In genomic region chr2:35322404-35323164, GRCm38 (mm10) we compare ENCODE assay signal across 8 mouse cellular contexts. TPM values are rescaled to one million over a fixed set of nuclear protein-coding genes. Genes with fewer than 3 reads are reported as not detected.
A peak's percentile ranks its signal among the peaks of the same experiment; 100 is the strongest.
DNase-seq lines count a peak whose midpoint lies in the region; ATAC-seq and TF ChIP-seq lines count a peak whose summit lies in the region.
"Had no signal": no experiment of that assay in that cellular context is flagged by ENCODE, and none has a peak within 500 bp of the region (broad histone marks: within the 10 kb centered on the region; RNA-seq: fewer than 3 reads in every experiment).

No protein-coding gene starts in this region.

- no peak for ATAC-seq in liver, embryonic 12.5 days

- peak overlapping the region; percentile 50 for H3K27ac ChIP-seq in liver, embryonic 12.5 days
- peak overlapping the region; percentile 35 for H3K27ac ChIP-seq in small intestine, adult 2 months (ENCODE audit: insufficient read depth, low read depth, low read length)

- peak; percentile 13 to 42 for DNase-seq in layer of hippocampus, postnatal 14 days (ENCODE audit: low spot score in 2 of 2)
- no peak for DNase-seq in layer of hippocampus, adult 8-10 months (ENCODE audit: low spot score in 2 of 2)
- DNase-seq in cerebellum, adult 11 months, result peak; percentile 65
- no peak for DNase-seq in retina, embryonic 14.5 days (ENCODE audit: low spot score)

- no peaks in the 10 kb centered on the region for H3K9me3 ChIP-seq in erythroblast, embryonic 14.5 days (ENCODE audit: control insufficient read depth, low read length)
- no peaks in the 10 kb centered on the region for H3K9me3 ChIP-seq in liver, embryonic 12.5 days (replicated peaks)

- peaks cover 100% of the 10 kb centered on the region for H3K4me1 ChIP-seq in erythroblast, embryonic 14.5 days (ENCODE audit: control insufficient read depth)
- peaks cover 99% of the 10 kb centered on the region for H3K4me1 ChIP-seq in liver, embryonic 12.5 days
- peaks cover 15% of the 10 kb centered on the region for H3K4me1 ChIP-seq in small intestine, adult 2 months (ENCODE audit: control insufficient read depth, insufficient read depth, insufficient read length, low read length)

- H3K36me3 ChIP-seq in erythroblast, embryonic 14.5 days (ENCODE audit: control insufficient read depth), result peaks cover 100% of the 10 kb centered on the region
- H3K36me3 ChIP-seq in liver, embryonic 12.5 days, result peaks cover 95% of the 10 kb centered on the region
- peaks cover 24% of the 10 kb centered on the region for H3K36me3 ChIP-seq in small intestine, adult 2 months (ENCODE audit: control insufficient read depth, insufficient read depth, low read length)

- peak overlapping the region; percentile 34 for H3K4me3 ChIP-seq in erythroblast, embryonic 14.5 days (replicated peaks)
- H3K4me3 ChIP-seq in liver, embryonic 12.5 days, result no peak overlapping the region
- no peak overlapping the region for H3K4me3 ChIP-seq in small intestine, adult 2 months (ENCODE audit: low read depth, low read length)

- 77% methylated on average over 10 of the region's 10 CpGs for WGBS in liver, embryonic 12.5 days (ENCODE audit: insufficient replicate concordance)
- WGBS in small intestine, adult 2 months, result 31% methylated on average over 10 of the region's 10 CpGs

- no peak for TF ChIP-seq CTCF in small intestine, adult 2 months (IDR thresholded peaks at IDR 0.05; ENCODE audit: extremely low read depth, insufficient read length, insufficient replicate concordance, low read depth, low read length)

- H3K27me3 ChIP-seq in erythroblast, embryonic 14.5 days (ENCODE audit: control insufficient read depth), result no peaks in the 10 kb centered on the region
- no peaks in the 10 kb centered on the region for H3K27me3 ChIP-seq in liver, embryonic 12.5 days (replicated peaks)
- no peaks in the 10 kb centered on the region for H3K27me3 ChIP-seq in small intestine, adult 2 months (ENCODE audit: control insufficient read depth, insufficient read depth, low read length)

- peak overlapping the region; percentile 9; the same call in 1 of the 2 replicates for H3K4me2 ChIP-seq in liver, embryonic 12.5 days

- H3K9ac ChIP-seq in liver, embryonic 12.5 days, result no peak overlapping the region

- no peak for TF ChIP-seq POLR2A in small intestine, adult 2 months (IDR thresholded peaks at IDR 0.05; ENCODE audit: low read depth, low read length)

RNA-seq across cellular contexts. Expression of gene Stom, which starts 14.2 kb away (rescaled TPM):
- total RNA-seq in layer of hippocampus, postnatal 14 days (2021), result 1 to 10 TPM; 8.0 to 8.2 TPM
- total RNA-seq in layer of hippocampus, adult 8-10 months (2022), result 10 to 100 TPM in 2 of 4 experiments, 1 to 10 TPM in 2; 9.5 to 13.6 (median 11.3) TPM
- polyA plus RNA-seq in erythroblast, embryonic 14.5 days (2012), result 29.1 and 34.6 TPM in 2 replicates
- polyA plus RNA-seq in liver, embryonic 12.5 days (2016; fragmentation: Nextera tagmentation; extraction: Ambion mirVana), result 134 TPM in 2 replicates
- 19.9 and 55.4 TPM in 2 replicates for polyA plus RNA-seq in small intestine, adult 2 months (2012; rRNA removed)

RNA-seq across cellular contexts. Expression of gene 4930568D16Rik, which starts 44.9 kb away (rescaled TPM):
- total RNA-seq in layer of hippocampus, postnatal 14 days (2021), result not detected
- not detected for total RNA-seq in layer of hippocampus, adult 8-10 months (2022)
- not detected in 2 replicates for polyA plus RNA-seq in erythroblast, embryonic 14.5 days (2012)
- not detected in 2 replicates for polyA plus RNA-seq in liver, embryonic 12.5 days (2016; fragmentation: Nextera tagmentation; extraction: Ambion mirVana)
- polyA plus RNA-seq in small intestine, adult 2 months (2012; rRNA removed), result not detected in 2 replicates
- total RNA-seq: layer of hippocampus, adult 18-20 months had no signal

Comparison
In these comparisons a context has a peak if more than half of its experiments do, and no peak if none do; other contexts are left out.
1. DNase-seq: peak in layer of hippocampus, postnatal 14 days (2 of 2) and cerebellum, adult 11 months (single experiment); none in layer of hippocampus, adult 8-10 months (0 of 2) and retina, embryonic 14.5 days (single experiment).